Mouse (Mus musculus) embryonic facial prominence, embryonic 14.5 days (tissue): ENCODE results near the gene Pax2. TPM values are rescaled to one million over a fixed set of nuclear protein-coding genes. Genes with fewer than 3 reads are reported as not detected.

Experiments
- ATAC-seq: fragments of 200-750 bp; cut with Nextera tagmentation; 2 replicates; pipeline ENCODE4 v1.8.0; 2017; ENCODE audit warnings: low read depth, moderate number of reproducible peaks, moderate TSS enrichment
- DNase-seq: peaks from one replicate; pipeline ENCODE4 v3.0.0-alpha.2; 2015; ENCODE audit warnings: low spot score
- H3K27ac ChIP-seq: fragments of 300-500 bp; sonication (generic); replicated peaks from 2 replicates; pipeline ENCODE4 v1.5.1; 2014; ENCODE audit warnings: low read depth, mild to moderate bottlenecking, low read length, moderate library complexity
- H3K27me3 ChIP-seq: fragments of 300-500 bp; sonication (generic); replicated peaks from 2 replicates; pipeline ENCODE4 v1.6.1; 2014; ENCODE audit warnings: low read length; ENCODE audit not compliant: control insufficient read depth, insufficient read depth
- H3K36me3 ChIP-seq: fragments of 300-500 bp; sonication (generic); 2 replicates; pipeline ENCODE4 v1.6.1; 2014; ENCODE audit warnings: low read length, mixed read lengths; ENCODE audit not compliant: control insufficient read depth, insufficient read depth
- H3K4me1 ChIP-seq: fragments of 300-500 bp; sonication (generic); 2 replicates; pipeline ENCODE4 v1.6.1; 2014; ENCODE audit warnings: antibody characterized with exemption, low read length; ENCODE audit not compliant: control insufficient read depth, insufficient read depth
- H3K4me2 ChIP-seq: fragments of 300-500 bp; sonication (generic); 2 replicates; pipeline ENCODE4 v1.6.1; 2014; ENCODE audit warnings: low read depth, mild to moderate bottlenecking, low read length, moderate library complexity, mixed read lengths
- H3K4me3 ChIP-seq: fragments of 300-500 bp; sonication (generic); 2 replicates; pipeline ENCODE4 v1.5.1; 2014; ENCODE audit warnings: low read depth, mild to moderate bottlenecking, low read length
- H3K9ac ChIP-seq: fragments of 300-500 bp; sonication (generic); 2 replicates; pipeline ENCODE4 v1.6.1; 2014; ENCODE audit warnings: low read depth, mild to moderate bottlenecking, low read length, moderate library complexity, mixed read lengths
- H3K9me3 ChIP-seq: fragments of 300-500 bp; sonication (generic); 2 replicates; pipeline ENCODE4 v1.6.1; 2016; ENCODE audit warnings: low read length; ENCODE audit not compliant: control insufficient read depth
- WGBS: fragments of 180-500 bp; shearing (Covaris S2); extraction: QIAGEN DNeasy Blood & Tissue Kit; methylation state at CpG from one replicate; pipeline ENCODE4 v1.1.7; 2014; 5-methylcytosine and 5-hydroxymethylcytosine counted together
- polyA plus RNA-seq: library from polyadenylated mRNA; unstranded; fragments of >200 nt; fragmentation: Nextera tagmentation; extraction: Ambion mirVana; gene quantifications from 2 replicates; pipeline ENCODE4 v1.2.1, GENCODE M21; 2014

Gene Pax2
- polyA plus RNA-seq, 1 experiment from 2014 or later: 0.22 TPM

GRCm38 (mm10) chr19:44734116-44734515 is 21.7 kb upstream of the Pax2 start:
- no peak overlapping the region for H3K4me3 ChIP-seq
- no peaks in the 10 kb centered on the region for H3K9me3 ChIP-seq
- H3K36me3 ChIP-seq: no peaks in the 10 kb centered on the region
- WGBS: under 1% methylated on average over 19 of the region's 21 CpGs
- ATAC-seq (no peak), DNase-seq (no peak)
- H3K27ac ChIP-seq: no peak overlapping the region
- H3K9ac ChIP-seq: no peak overlapping the region
- no peak overlapping the region for H3K4me2 ChIP-seq
- H3K27me3 ChIP-seq: peaks cover 94% of the 10 kb centered on the region
- no peaks in the 10 kb centered on the region for H3K4me1 ChIP-seq

- no peaks in the 10 kb centered on the region for H3K36me3 ChIP-seq
- ATAC-seq (no peak), DNase-seq (no peak)
- H3K9ac ChIP-seq: no peak overlapping the region
- WGBS: 0% methylated on average over 18 of the region's 33 CpGs
- peak overlapping the region; percentile 15; the same call in 1 of the 2 replicates for H3K4me2 ChIP-seq
- no peak overlapping the region for H3K27ac ChIP-seq
- H3K4me1 ChIP-seq: no peaks in the 10 kb centered on the region
- no peak overlapping the region for H3K4me3 ChIP-seq
- H3K27me3 ChIP-seq: peaks cover 95% of the 10 kb centered on the region
- no peaks in the 10 kb centered on the region for H3K9me3 ChIP-seq
Measured at GRCm38 (mm10) chr19:44734682-44735081, 21.2 kb upstream of the Pax2 start.

- Histone ChIP-seq H3K27me3 (peaks cover 100% of the 10 kb centered on the region), H3K9me3 (no peaks in the 10 kb centered on the region), H3K9ac (no peak overlapping the region), H3K4me2 (no peak overlapping the region), H3K27ac (no peak overlapping the region), H3K4me3 (no peak overlapping the region), H3K4me1 (no peaks in the 10 kb centered on the region), H3K36me3 (no peaks in the 10 kb centered on the region)
- DNase-seq (no peak), ATAC-seq (no peak)
- 3% methylated on average over 16 of the region's 16 CpGs for WGBS
Measured at GRCm38 (mm10) chr19:44740300-44740699, 15.5 kb upstream of the Pax2 start.

DNA sequence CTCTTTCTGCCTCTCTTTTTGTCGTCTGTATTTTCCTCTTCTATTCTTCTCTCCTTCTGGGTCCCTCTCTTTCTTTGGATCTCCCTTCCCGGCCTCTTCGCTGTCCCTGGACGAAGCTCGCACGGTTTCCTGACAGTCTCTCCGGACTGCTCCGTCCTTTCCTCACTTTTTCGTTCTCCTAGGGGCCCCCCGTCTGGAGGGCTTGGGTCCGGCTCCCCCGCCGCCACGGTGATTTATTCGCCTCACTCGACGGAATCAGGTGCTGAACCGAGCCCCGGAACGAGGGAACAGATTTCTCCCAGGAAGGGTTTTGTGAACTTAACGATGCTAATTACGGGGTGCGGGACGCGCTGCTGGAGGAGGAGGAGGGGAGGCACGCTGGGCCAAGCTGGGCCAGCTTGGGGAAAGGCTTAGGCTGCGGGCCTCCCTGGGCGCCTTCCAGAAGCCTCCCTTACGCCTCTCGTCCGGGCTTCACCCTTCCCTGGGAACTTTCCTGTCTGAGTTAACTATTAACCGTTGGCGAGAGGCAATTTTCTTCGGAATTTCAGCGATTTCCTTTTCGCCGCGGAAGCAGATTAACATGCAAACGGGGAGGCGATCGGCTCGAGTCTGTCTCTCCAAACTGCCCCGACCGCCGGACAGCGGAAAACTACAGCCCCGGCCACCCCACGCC is 14.6 kb upstream of the Pax2 start:
- no peak for DNase-seq
- no peaks in the 10 kb centered on the region for H3K4me1 ChIP-seq
- H3K4me3 ChIP-seq: peak overlapping the region; percentile 27
- no peak for ATAC-seq
- H3K9ac ChIP-seq: no peak overlapping the region
- no peaks in the 10 kb centered on the region for H3K36me3 ChIP-seq
- H3K9me3 ChIP-seq: no peaks in the 10 kb centered on the region
- peak overlapping the region; percentile 44 for H3K4me2 ChIP-seq
- under 1% methylated on average over 42 of the region's 48 CpGs for WGBS
- H3K27me3 ChIP-seq: peaks cover 100% of the 10 kb centered on the region
- H3K27ac ChIP-seq: no peak overlapping the region

DNA sequence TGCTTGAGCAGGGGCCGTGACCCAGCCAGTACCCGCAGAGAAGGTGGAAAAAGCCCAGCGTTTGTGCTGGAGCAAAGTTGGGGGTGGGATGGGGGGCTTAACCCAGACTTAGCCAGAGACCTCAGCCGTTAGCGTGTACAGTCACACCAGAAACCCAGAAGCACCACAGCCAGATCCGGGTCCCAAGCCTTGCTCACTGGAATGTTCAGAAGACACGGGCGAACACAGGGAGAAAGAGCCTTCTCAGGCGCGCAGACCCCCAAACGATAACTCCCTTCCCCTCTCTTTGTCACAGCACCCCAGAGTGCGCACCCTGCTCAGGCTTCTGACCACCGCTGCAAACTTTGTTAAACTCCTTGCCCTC is 14.1 kb upstream of the Pax2 start:
- peak overlapping the region; percentile 44 for H3K4me2 ChIP-seq
- no peaks in the 10 kb centered on the region for H3K36me3 ChIP-seq
- H3K4me1 ChIP-seq: 0 out of 2 replicates have a peak, but pooled peaks cover 2% of the 10 kb centered on the region
- H3K4me3 ChIP-seq: peak overlapping the region; percentile 27
- H3K9ac ChIP-seq: no peak overlapping the region
- no peak overlapping the region for H3K27ac ChIP-seq
- no peak for DNase-seq
- no peaks in the 10 kb centered on the region for H3K9me3 ChIP-seq
- H3K27me3 ChIP-seq: peaks cover 100% of the 10 kb centered on the region
- 1% methylated on average over 12 of the region's 13 CpGs for WGBS
- no peak for ATAC-seq

- DNase-seq: no peak
- H3K27me3 ChIP-seq: peaks cover 100% of the 10 kb centered on the region
- no peak overlapping the region for H3K4me2 ChIP-seq
- no peaks in the 10 kb centered on the region for H3K36me3 ChIP-seq
- ATAC-seq: no peak
- peak overlapping the region; percentile 2; the same call in 1 of the 2 replicates for H3K4me3 ChIP-seq
- H3K27ac ChIP-seq: no peak overlapping the region
- WGBS: under 1% methylated on average over 22 of the region's 22 CpGs
- no peaks in the 10 kb centered on the region for H3K9me3 ChIP-seq
- no peak overlapping the region for H3K9ac ChIP-seq
- 0 out of 2 replicates have a peak, but pooled peaks cover 2% of the 10 kb centered on the region for H3K4me1 ChIP-seq
Measured at GRCm38 (mm10) chr19:44742131-44743020, 13.5 kb upstream of the Pax2 start.

DNA sequence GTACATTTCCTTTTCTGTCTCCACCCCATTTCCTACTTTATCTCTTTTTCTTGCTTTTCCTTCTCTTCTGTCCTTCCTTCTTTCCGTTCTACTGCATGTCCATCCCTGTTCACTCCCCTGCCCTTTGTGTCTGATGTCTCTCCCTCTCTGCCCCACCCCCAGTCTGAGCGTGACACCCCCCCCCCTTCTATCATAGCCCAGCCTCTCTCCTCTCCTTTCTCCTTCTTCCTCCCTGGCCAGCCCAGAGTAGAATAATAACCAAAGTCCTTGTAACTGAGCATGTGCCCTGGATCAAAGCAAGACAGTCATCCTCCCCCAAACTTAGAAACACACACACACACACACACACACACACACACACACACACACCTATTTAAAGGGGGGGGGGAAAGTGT is 12.8 kb upstream of the Pax2 start:
- peaks cover 100% of the 10 kb centered on the region for H3K27me3 ChIP-seq
- 0% methylated on average over 2 of the region's 2 CpGs for WGBS
- H3K9me3 ChIP-seq: no peaks in the 10 kb centered on the region
- H3K9ac ChIP-seq: no peak overlapping the region
- ATAC-seq (no peak), DNase-seq (no peak)
- H3K4me3 ChIP-seq: no peak overlapping the region
- no peak overlapping the region for H3K4me2 ChIP-seq
- H3K27ac ChIP-seq: no peak overlapping the region
- H3K4me1 ChIP-seq: 0 out of 2 replicates have a peak, but pooled peaks cover 2% of the 10 kb centered on the region
- H3K36me3 ChIP-seq: no peaks in the 10 kb centered on the region

DNA sequence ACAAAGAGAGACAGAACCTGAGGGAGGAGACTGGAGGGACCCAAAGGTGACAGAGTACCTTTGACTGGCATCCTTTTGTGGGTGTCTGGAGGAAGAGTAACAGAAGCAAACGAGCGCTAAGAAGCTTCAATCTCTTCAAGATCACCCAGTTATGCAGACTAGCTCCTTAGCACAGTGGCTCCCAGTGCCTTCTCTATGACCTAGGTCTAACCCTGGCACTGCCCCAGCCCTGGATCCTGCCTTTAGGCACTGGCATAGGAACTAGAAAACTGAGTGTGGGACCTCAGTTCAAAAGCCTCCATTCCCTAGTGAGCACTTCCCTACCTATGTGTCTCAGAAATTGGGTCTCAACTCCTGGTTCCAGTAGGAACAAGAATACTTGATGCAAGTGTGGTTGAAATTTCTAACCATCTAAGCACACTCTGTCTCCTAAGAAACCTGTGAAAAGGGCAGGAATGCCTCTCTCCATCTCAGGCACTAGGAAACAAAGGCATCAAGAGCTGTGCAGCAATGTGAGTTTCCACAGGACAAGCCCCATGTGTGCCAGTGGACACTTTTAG is 11.8 kb upstream of the Pax2 start:
- Histone ChIP-seq H3K36me3 (no peaks in the 10 kb centered on the region), H3K9ac (no peak overlapping the region), H3K4me1 (0 out of 2 replicates have a peak, but pooled peaks cover 2% of the 10 kb centered on the region), H3K4me2 (no peak overlapping the region), H3K27ac (no peak overlapping the region), H3K9me3 (no peaks in the 10 kb centered on the region), H3K4me3 (no peak overlapping the region), H3K27me3 (peaks cover 100% of the 10 kb centered on the region)
- ATAC-seq (no peak), DNase-seq (no peak)
- 9% methylated on average over 2 of the region's 2 CpGs for WGBS
